Mouse (Mus musculus) adrenal gland (tissue): ENCODE measurements around the gene Erp29.
"Not testable (repeated sequence)": the region's sequence is repeated elsewhere in the genome, so short reads cannot be mapped to it uniquely, and the experiment has no call there.

ENCODE experiments used
- intact Hi-C: fragments of 180-260 bp; cut with DNase I; formaldehyde crosslinking; loops from one replicate; pipeline ENCODE4 v1.15.1; 2025
- long read RNA-seq, 2 experiments: library from polyadenylated mRNA; unstranded; transcript quantifications; one replicate each; pipeline ENCODE4 v2.0.0; 2020; ENCODE audit warnings: borderline replicate concordance in 1 of 2; ENCODE audit not compliant: insufficient replicate concordance in 1 of 2

Erp29 gene
- long read RNA-seq, experiment 1, full-length matches to known transcripts: 76 of 78 reads
- long read RNA-seq, experiment 1, partial matches to known transcripts: 0 of 78 reads
- long read RNA-seq, experiment 1, other reads (novel, unspliced or antisense): 2 of 78 reads
- long read RNA-seq, experiment 2, full-length matches to known transcripts: 101 of 106 reads
- long read RNA-seq, experiment 2, partial matches to known transcripts: 4 of 106 reads
- long read RNA-seq, experiment 2, other reads (novel, unspliced or antisense): 1 of 106 reads

DNA sequence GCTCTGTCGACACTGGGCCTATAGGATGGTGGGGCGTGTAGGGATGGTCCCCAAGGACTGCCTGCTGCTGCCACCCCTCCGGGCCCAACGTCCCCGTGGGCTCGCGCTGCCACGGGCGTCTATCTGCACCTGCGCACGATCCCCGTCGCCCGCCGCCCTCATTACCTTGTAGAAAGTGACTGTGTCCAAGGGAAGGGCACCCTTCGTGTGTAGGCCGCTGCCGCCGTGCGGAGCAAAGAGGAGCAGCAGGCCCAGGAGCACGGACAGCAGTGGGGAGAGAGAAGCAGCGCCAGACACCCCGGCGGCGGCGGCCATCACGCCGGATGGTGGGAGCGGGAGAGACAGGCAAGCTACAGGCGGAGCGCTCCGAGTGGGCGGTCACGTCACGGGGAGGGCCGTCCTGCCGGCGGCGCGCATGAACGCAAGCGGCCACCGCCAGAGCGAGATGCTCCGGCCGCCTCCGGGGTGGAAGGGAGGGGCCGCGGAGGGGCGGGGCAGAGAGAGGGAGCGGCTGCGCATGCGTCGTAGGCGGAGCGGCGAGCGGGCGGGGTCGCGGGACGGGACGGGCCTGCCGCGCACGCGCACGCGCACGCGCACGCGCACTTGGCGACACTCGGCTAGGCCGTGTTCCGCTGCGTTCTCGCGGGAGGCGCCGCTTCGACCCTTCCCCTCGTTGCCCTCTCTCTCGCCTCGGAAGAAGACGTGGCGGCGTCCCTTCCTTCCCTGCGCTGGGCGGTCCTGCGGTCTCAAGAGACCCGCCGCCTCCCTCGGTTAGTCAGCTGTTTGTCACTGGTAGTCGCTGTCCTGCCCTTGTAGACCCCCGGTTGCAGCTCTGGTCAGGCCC is at the start of gene Erp29:
Gene Erp29 (minus strand): TSS at position 481 of the 844 bp plus-strand sequence.
- intact Hi-C loops: no loop called here

DNA sequence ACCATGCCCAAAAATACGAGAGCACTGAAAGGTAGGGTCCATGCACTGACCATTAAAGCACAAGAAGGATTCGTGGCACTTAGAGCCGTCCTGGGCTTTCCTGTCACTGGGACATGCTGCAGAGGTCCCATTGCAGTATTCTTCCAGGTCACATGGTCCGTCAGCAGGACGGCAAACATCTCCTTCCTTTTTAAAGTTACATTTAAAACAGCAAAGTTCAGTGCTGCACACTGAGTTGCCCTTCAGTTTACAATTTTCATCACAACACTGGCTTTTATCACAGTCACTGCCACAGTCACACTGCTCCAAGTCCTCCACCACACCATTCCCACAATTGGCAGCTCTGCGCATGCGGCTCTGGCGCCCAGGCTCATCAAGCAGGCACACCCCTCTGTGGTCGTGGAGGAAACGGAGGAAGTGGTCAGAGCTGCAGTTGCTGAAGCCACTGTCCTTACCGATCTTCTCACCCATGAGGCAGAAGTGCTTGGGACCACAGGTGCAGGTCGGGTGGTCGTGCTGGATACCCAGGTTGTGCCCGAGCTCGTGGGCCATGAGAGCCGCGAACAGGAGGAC is 49.2 kb upstream of the Erp29 start:
- intact Hi-C loops: not testable (repeated sequence)

DNA sequence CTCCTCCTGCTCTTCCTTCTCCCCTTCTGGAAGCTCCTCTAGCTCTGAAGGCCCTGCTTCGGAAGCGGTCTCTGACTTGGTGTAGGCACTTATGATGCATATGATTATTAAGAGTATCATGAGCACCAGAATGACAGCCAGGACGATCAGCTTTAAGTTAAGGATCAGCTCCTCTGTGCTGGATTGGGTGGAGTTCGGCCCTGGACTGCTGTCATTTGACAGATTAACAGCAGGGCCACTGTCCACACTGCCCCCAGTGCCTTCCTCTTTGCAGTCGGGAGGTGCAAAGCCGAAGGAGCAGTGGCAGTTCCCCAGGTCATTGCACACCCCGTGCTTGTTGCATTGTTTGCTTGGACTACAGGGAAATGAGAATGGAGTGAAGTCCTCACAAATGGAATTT is 48.4 kb upstream of the Erp29 start:
- intact Hi-C loops: no loop called here

DNA sequence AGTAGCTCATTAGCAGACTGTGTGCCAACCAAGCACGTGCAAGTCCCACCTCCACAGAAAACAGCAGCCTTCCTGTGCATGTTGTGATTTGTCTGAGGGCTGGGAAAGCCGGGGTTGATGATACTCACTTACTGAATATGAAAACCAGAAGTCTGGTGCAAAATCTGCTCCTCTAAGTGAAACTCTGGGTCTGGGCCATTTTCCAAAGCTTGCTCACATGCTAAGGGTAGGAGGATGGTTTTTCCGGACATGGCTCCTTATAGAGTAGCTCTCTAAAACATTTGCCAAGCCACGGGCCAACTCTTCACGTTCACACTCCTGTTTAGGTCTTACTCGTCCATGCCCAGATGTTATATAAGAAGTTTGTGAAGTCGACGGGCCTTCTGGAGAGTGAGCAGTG is 41.0 kb upstream of the Erp29 start:
- intact Hi-C loops: no loop called here

DNA sequence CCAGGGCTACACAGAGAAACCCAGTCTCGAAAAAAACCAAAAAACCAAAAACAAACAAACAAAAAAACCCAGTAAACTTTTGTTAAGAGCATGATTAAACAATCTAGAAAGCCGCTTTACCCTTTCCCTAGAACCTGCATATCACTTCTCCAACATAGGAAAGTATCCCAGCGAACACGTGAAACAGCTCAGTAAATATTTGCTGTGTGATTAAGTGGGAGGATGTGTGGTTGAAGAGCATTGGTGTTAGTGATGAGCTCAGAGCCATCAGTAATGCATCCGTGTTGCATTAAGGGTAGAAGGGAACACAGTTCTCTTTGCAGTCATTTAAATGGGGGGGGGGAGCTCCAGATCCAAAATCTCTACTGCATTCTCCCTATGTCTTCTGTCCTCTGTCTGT is 32.5 kb upstream of the Erp29 start:
- intact Hi-C loops: no loop called here

DNA sequence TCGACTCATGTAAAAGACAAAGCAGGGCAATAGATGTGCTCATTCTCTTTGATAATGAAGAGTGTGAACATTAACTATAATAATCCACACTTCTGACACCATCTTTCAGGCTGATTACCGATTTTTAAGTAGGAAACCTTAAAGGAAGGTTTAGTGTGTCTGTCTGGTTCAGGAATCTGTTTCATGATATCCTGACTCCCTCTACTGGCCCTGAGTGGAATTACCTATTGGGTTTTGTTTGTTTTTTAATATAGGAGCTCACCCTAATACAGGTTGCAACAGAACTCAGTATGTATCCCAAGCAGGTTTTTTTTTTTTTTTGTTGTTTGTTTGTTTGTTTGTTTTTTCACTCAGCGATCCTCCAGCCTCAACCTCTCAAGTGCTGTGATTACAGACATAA is 25.4 kb upstream of the Erp29 start:
- intact Hi-C loops: loop anchor here (2.0 to 5.0 kb wide), 2 partner anchors 27 to 35 kb away; partner anchors contain the start of gene Tmem116

DNA sequence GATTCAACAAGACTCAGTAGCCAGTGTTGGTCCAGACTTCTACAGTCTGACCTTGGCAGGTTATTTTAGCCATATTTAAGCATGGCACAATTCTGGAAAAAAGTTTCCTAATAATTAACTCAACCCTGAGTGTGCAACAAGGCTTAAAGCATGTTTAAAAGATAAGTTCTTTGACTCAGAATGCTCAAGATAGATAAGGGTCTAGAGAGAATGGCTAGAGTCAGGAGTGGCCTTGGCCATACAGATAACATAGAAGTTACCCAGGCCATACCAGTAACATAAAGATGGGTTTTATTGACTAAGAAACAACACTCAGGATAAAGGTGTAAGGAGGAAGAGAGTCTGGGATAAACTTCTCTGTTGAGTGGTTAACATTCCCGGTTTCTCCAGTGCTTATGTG is 23.7 kb upstream of the Erp29 start:
- intact Hi-C loops: loop anchor here (2.0 to 5.0 kb wide), 2 partner anchors 25 to 34 kb away; partner anchors contain the start of gene Tmem116

DNA sequence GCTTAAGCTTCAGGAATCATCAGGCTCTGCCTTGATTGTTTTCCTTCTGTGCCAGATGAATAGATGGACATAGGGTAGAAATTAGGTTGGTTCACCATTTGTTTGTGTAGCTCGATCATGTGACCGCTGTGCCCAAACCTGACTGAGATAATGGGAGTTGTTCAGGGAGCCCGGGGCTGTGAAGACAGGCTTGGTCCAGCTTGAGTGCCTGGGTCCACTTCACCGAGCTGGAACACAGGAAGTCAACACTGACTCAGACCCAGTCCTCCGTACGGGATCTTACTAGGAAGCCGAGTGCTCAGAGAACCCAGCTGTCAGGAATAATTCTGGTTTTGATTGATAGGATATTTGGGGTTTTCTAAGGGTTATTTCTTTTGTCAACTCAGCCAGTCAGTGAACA is 22.3 kb upstream of the Erp29 start:
- intact Hi-C loops: loop anchor here (5.0 kb wide), 1 partner anchor 32 kb away; no protein-coding TSS in a partner anchor

DNA sequence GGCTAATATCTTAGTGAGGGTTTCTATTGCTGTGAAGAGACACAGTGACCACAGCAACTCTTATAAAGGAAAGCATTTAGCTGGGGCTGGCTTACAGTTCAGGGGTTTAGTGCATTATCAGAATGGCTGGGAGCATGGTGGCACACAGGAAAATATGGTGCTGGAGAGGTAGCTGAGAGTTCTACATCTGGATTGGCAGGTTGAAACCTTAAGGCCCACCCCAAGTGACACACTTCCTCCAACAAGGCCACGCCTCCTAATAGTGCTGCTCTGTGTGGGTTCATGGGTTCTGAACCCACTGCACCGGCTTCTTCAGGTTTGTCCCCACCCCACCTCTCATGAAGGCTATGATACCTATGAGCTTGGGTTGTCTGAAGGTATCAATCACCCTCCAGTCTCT is 20.1 kb upstream of the Erp29 start:
- intact Hi-C loops: no loop called here

DNA sequence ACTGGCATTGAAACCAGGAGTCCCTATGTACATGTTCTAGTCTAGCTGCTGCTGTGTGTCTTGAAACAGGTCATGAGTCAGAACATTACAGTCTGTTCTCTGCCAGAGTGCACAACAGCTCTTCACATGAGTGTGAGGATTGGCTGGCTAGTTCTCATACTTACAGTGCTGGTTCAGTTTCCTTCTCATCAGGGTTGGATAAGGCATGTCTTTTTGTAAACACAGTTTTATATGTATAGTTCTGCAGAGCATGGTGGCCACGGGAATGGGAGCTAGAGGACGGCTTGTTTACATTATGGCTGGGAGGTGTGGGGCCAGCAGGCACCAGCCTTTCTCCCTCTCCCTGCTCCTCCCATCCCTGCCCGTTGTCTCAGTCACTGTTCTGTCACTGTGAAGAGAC is 17.3 kb upstream of the Erp29 start:
- intact Hi-C loops: no loop called here

DNA sequence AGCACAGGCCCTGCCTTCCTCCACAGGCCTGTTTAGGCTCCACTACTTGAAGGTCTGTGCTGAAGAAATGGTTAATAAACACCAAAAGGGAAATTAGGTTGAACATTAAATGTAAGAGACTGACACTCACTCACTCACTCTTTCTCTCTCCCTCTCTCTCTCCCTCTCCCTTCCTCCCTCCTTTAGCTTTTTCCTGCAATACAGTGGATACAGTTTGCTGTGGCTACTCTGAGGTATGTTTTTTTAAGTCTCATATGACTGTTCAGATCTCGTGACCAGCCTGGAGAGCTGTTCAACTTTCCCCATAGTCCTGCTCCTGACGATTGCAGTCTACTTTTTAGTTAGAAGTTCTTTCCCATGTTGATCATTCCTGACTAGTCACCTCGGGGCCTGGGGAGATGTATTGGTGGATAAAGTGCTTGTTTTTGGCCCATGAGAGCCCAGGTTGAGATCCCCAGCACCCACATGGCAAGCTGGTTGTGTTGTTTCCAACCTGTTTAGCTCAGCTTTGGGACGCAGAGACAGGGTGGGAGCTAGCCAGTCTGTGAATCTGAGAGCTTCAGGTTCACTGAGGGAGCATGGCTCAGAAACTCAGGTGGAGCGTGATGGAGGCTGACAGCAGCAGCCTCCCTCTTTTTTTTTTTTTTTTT is 11.4 kb upstream of the Erp29 start:
- intact Hi-C loops: no loop called here

DNA sequence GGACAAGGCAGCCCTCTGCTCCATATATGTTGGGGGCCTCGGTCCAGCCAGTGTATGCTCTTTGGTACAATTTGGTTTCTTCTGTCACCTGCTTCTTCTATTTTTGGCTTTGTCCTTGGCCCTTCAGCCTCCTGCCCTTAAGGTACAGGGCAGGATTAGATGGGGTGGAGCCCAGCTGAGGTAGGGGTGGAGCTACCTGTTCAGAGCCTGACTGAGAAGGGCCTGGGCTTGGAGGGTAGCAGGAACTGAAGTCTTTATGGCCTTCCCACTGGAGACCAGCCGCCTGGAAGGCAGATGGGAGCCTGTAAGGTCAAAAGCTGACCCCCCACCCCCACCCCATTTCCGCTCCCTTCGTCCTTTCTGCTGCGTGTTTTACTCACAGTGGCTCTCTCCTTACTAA is 10.7 kb upstream of the Erp29 start:
- intact Hi-C loops: no loop called here

DNA sequence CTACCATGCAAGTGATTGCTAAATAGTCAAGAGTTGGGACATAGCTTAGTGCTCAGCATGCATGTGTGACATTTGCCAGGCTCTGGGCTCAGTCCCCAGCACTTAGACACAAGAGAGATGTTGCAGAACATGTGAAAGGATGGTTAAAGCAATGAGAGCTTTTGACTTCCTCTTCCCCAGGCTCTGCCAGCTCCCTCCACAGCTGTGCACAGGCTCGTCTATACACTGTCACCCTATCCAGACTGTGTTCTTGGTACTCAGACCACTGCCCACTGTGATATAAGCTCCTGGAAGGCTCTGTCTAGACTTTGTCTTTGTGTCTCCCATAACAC is 9.8 kb upstream of the Erp29 start:
- intact Hi-C loops: no loop called here

DNA sequence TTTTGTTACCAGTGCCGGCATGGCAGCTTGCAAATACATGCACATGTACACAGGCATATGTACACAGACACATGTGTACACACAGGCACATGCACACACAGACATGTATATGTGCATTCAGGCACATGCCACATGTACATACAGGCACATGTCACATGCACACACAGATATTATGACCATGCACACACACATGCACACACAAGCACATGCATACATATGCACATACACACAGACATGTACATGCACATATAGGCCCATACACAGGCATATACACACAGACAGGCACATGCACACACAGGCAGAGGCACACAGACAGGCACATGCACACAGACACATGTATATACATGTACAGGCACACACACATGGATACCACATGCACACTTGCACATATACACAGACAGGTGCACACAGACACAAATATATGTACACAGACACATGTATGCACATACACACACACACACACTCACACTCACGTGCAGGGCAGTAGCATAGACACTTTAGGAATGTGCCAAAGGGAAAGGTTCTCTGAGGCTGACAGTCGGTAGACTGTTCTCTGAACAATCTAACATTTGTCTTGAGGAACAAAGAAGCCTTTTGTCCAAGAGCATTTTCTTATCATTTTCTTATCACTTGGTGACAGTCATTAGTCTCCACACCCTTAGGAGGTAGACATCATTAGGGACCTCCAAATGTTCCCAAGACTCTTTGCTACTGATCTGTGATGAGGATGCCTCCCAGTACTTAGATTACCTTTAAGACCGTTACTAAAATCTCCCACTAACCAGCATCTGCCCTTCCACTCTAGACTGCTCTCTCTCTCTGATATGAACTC is 9.2 kb upstream of the Erp29 start:
- intact Hi-C loops: no loop called here

DNA sequence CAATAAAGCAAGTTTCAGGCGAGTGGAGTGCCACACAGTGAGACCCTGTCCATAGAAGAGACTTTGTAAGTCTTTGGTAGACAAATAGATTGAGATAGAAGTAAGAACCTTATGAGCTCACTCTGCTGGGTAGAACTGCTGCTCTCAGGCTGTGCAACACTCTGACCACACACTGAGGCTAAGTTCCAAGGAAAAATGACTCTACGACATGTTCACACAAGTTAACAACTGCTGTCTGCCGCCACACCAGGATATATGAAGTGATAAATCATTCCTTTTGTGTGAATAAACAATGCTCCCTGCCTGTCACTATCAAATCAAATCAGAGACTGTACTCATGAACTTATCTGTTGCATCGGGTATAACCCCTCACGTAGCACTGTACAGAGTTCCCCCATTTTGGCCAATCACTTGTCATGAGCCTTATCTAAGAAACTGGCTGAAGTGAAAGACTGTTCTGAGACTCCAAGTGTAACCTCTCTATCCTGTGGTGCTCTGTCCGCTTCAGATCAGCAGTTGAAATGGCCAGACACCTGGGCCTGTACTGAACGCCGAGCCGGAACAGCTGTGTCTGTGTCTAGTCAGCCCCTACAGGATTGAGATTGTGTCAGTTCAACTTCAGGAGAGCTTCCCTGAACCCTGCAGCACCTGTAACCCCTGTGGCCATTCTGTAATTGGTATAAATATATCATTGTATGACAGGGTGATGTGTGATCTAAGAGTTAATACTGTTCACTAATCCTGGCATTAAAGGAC is 3.4 kb upstream of the Erp29 start:
- intact Hi-C loops: no loop called here

DNA sequence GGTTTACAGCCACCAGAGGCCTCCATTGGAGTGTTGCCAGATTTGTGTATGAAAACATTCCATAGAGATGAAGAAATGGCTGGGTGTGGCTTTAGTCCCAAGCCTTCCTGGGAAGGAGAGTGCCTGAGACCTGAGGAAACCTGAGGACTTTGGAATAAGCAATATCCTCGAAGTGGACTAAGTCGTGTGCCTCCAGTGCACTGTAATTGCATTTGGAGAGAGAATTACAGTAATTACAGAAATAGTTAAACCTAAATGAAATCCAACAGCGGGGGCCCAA is 2.1 kb upstream of the Erp29 start:
- intact Hi-C loops: no loop called here

DNA sequence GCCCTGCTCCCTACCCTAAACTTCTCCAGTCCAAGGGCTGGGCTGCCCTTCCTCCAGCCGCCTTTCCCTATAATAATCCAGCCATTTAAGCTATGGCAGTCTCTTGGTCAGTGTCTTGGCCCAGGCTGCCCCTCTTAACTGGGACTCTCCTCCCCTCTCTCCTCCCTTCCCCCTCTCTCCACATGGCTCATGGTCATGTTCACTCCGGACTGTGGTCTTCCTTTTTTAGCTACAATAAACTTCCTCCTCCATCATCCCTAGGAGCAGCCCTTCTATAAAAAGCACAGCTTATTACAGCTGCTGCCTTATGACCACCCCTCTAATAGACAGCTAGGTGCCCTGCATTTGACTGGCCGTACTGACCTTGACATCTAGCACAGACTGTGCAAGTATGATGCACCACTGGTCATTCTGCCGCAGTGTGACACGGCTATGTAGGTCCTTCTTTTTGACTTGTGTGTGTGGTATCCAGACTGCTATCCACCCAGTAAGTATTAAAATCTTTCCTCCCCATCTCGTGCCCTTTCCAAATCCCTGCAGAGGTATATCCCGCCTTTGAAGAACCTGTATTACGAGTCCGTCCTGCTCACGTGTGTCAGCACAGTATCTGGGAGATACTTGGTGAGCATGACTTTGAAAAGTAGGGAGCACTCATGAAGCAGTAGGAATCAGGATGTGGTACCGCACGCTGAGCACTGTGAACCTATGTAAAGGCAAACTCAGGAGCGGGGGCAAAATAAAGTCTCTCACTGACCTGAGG is 1.6 kb upstream of the Erp29 start:
- intact Hi-C loops: no loop called here

DNA sequence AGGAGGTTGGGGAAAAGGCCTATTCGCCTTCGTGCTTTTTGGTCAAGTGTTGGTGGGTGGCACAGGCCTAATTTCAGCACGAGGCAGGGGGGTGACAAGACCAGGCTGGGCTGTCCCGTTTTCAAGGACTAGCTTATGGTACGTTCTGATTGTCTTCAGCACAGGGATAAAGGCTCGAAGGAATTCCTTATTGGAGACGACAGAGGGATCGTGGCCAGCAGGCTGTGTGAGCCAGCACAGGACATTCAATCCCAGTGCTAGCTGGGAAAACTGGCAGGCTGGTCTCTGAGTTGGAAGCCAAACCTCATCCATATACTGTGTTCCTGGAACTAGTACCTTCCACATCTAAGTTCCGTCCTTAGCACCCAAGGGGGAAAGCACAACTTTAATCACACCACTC is 600 bp upstream of the Erp29 start:
- intact Hi-C loops: no loop called here

DNA sequence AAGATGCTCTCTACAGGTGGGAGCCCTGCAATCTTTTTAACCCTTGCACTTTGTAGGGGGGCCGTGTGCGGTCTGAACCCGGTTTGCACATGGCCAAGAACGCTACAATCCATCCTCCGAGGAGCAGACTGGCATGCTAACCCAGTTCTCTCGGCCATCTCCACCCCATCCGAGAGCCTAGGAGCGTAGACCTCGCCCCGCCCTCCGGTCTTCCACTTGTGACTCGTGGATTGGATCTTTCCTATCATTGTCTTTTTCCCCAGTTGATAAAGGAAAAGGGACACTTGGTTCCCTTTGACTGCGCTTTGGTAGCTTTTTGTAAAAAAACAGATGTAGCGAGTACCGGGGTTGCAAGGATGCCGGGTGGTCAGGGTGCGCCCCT is 671 bp downstream of the Erp29 start, which contains the start of gene Tmem116:
Gene Tmem116 (plus strand): TSS at position 250 of the 382 bp plus-strand sequence.
- intact Hi-C loops: loop anchor here (2.0 kb wide), 1 partner anchor 25 kb away; no protein-coding TSS in a partner anchor

DNA sequence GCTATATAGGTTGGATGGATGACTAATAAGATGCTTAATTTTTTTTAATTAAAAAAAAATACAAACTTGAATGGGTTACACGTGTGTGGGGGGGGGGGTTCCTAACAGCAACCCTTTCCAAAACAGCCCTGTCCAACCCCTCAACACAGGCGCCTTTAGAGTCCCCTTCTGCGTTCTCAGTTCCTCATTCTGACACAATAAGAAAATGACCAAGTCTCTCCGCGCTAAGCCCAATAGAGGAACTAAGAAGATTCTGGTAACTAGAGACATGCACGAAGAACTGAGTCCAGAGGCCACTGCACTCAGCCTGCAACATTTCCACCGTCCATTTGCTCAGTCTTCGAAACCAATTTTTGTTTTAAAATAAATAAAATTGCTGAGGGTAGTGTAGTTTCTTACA is 1.1 kb downstream of the Erp29 start:
- intact Hi-C loops: loop anchor here (2.0 kb wide), 1 partner anchor 26 kb away; no protein-coding TSS in a partner anchor
